Mouse (Mus musculus) liver, embryonic 12.5 days (tissue): ENCODE results near the gene Spen. TPM values are rescaled to one million over a fixed set of nuclear protein-coding genes. Genes with fewer than 3 reads are reported as not detected.

Source experiments
- ATAC-seq: fragments of 200-750 bp; cut with Nextera tagmentation; 2 replicates; pipeline ENCODE4 v1.8.0; 2017; ENCODE audit warnings: moderate number of reproducible peaks, mild to moderate bottlenecking, moderate library complexity
- H3K27ac ChIP-seq: fragments of 300-500 bp; sonication (generic); 2 replicates; pipeline ENCODE4 v1.5.1; 2016; ENCODE audit warnings: mild to moderate bottlenecking
- H3K27me3 ChIP-seq: fragments of 300-500 bp; sonication (generic); replicated peaks from 2 replicates; pipeline ENCODE4 v1.6.1; 2016; ENCODE audit warnings: mild to moderate bottlenecking, moderate library complexity
- H3K36me3 ChIP-seq: fragments of 300-500 bp; sonication (generic); 2 replicates; pipeline ENCODE4 v1.6.1; 2016; ENCODE audit warnings: mild to moderate bottlenecking, moderate library complexity
- H3K4me1 ChIP-seq: fragments of 300-500 bp; sonication (generic); 2 replicates; pipeline ENCODE4 v1.6.1; 2016
- H3K4me2 ChIP-seq: fragments of 300-500 bp; sonication (generic); 2 replicates; pipeline ENCODE4 v1.6.1; 2016; ENCODE audit warnings: mild to moderate bottlenecking, moderate library complexity
- H3K4me3 ChIP-seq: fragments of 300-500 bp; sonication (generic); 2 replicates; pipeline ENCODE4 v1.5.1; 2016; ENCODE audit warnings: mild to moderate bottlenecking, moderate library complexity
- H3K9ac ChIP-seq: fragments of 300-500 bp; sonication (generic); 2 replicates; pipeline ENCODE4 v1.6.1; 2016; ENCODE audit warnings: mild to moderate bottlenecking, moderate library complexity
- H3K9me3 ChIP-seq: fragments of 300-500 bp; sonication (generic); replicated peaks from 2 replicates; pipeline ENCODE4 v1.6.1; 2016; ENCODE audit warnings: mild to moderate bottlenecking, moderate library complexity
- WGBS: fragments of 180-500 bp; shearing (Covaris S2); methylation state at CpG from one replicate; pipeline ENCODE4 v1.1.7; 2016; ENCODE audit not compliant: insufficient replicate concordance; 5-methylcytosine and 5-hydroxymethylcytosine counted together
- polyA plus RNA-seq: library from polyadenylated mRNA; unstranded; fragments of >200 nt; fragmentation: Nextera tagmentation; extraction: Ambion mirVana; gene quantifications from 2 replicates; pipeline ENCODE4 v1.2.1, GENCODE M21; 2016

The Spen gene
- polyA plus RNA-seq, 1 experiment from 2014 or later, result 9.1 TPM

GRCm38 (mm10) chr4:141423288-141423687 is 115.1 kb downstream of the Spen start:
- Histone ChIP-seq H3K27ac (no peak overlapping the region), H3K36me3 (no peaks in the 10 kb centered on the region), H3K9ac (no peak overlapping the region), H3K4me2 (no peak overlapping the region), H3K4me3 (no peak overlapping the region), H3K9me3 (no peaks in the 10 kb centered on the region), H3K27me3 (peaks cover 88% of the 10 kb centered on the region), H3K4me1 (peaks cover 26% of the 10 kb centered on the region)
- no peak for ATAC-seq
- WGBS, result 69% methylated on average over 5 of the region's 5 CpGs

DNA sequence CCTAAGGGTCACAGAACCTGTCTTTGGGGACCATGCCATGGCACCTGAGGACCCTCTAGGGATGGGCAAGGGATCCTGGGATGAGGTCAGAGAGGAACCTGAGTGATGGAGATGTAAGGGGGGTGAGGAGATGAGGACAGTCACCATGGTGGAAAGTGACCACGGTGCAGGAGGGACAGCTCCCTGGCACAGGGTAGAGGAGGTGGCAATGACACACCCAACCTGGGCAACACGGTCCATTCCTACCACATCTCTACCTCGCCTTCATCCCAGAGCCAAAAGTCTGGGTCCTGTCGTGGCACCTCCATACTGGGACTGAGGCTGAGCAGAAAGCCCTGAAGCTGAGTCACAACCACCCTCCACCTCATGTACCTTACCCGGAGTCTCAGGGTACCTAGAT is 115.6 kb downstream of the Spen start:
- H3K9ac ChIP-seq, result no peak overlapping the region
- no peaks in the 10 kb centered on the region for H3K36me3 ChIP-seq
- H3K27ac ChIP-seq, result no peak overlapping the region
- H3K9me3 ChIP-seq, result no peaks in the 10 kb centered on the region
- no peak overlapping the region for H3K4me2 ChIP-seq
- no peak overlapping the region for H3K4me3 ChIP-seq
- WGBS, result 59% methylated on average over 5 of the region's 5 CpGs
- no peak for ATAC-seq
- H3K27me3 ChIP-seq, result peaks cover 84% of the 10 kb centered on the region
- H3K4me1 ChIP-seq, result peaks cover 26% of the 10 kb centered on the region

DNA sequence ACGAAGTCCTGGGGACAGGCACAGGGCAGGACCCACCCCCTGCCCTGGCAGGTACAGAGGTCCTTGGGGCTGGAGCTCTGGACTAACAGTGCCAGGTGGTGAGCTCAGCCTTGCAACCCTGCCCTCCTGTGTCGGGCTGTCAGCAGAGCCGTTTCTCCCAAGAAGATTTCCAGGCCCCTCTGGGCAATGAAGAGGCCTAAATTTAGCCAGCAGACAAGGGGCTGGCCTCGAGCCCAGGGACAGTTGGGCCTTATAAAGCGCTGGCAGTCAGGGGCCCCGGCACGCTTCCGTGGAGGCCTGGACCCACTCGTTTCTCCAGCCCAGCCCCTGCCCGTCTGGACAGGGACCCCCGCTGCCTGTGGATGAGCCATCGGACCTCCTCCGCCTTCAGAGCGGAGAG is 117.0 kb downstream of the Spen start:
- ATAC-seq, result no peak
- Histone ChIP-seq H3K9ac (no peak overlapping the region), H3K36me3 (no peaks in the 10 kb centered on the region), H3K4me2 (no peak overlapping the region), H3K4me3 (no peak overlapping the region), H3K27me3 (peaks cover 71% of the 10 kb centered on the region), H3K27ac (no peak overlapping the region), H3K9me3 (no peaks in the 10 kb centered on the region), H3K4me1 (peaks cover 26% of the 10 kb centered on the region)
- WGBS, result 58% methylated on average over 14 of the region's 14 CpGs

GRCm38 (mm10) chr4:141420886-141421285 is 117.5 kb downstream of the Spen start:
- no peak overlapping the region for H3K27ac ChIP-seq
- no peaks in the 10 kb centered on the region for H3K9me3 ChIP-seq
- 33% methylated on average over 9 of the region's 9 CpGs for WGBS
- no peaks in the 10 kb centered on the region for H3K36me3 ChIP-seq
- no peak for ATAC-seq
- H3K9ac ChIP-seq, result no peak overlapping the region
- H3K4me2 ChIP-seq, result no peak overlapping the region
- H3K4me1 ChIP-seq, result peaks cover 23% of the 10 kb centered on the region
- peaks cover 66% of the 10 kb centered on the region for H3K27me3 ChIP-seq
- no peak overlapping the region for H3K4me3 ChIP-seq

DNA sequence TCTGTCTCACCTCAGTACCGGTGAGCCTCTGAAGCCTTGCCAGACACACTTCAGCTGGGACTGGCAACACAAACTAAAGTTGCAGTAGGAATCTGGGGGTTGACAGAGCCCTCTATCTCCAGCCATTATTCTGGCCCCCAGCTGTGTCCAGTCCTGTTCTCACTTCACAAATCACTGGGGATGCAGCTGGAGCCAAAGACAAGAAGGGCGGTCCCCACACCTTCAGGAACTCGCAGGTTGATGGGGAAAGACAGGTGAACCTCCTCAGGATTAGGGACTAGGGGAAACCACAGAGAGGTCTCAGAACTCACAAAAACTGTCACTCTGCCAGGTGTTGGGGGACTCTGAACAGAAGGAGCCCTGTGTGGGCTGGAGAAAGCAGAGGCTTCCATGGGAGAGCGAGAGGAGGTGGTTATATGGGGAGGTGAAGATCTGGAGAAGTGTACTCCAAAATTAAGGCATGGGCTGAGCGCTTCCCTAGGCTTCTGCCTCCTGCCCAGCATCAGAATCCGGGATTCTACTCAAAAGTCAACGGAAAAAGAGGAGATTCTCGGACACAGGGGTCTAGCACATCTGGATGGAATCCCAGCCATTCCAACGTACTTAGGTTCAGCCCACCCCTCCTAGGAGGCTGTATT is 118.1 kb downstream of the Spen start, which contains the start of gene Hspb7:
Hspb7 (plus strand) TSS at position 588 of the 638 bp plus-strand sequence.
- Histone ChIP-seq H3K9ac (no peak within 1 kb of the TSS), H3K27ac (no peak within 1 kb of the TSS), H3K4me2 (no peak within 1 kb of the TSS), H3K9me3 (no peaks in the 10 kb centered on the region), H3K4me3 (no peak within 1 kb of the TSS), H3K4me1 (peaks cover 17% of the 10 kb centered on the region), H3K36me3 (no peaks in the 10 kb centered on the region), H3K27me3 (peaks cover 60% of the 10 kb centered on the region)
- no peak for ATAC-seq
- 49% methylated on average over 9 of the region's 9 CpGs for WGBS

DNA sequence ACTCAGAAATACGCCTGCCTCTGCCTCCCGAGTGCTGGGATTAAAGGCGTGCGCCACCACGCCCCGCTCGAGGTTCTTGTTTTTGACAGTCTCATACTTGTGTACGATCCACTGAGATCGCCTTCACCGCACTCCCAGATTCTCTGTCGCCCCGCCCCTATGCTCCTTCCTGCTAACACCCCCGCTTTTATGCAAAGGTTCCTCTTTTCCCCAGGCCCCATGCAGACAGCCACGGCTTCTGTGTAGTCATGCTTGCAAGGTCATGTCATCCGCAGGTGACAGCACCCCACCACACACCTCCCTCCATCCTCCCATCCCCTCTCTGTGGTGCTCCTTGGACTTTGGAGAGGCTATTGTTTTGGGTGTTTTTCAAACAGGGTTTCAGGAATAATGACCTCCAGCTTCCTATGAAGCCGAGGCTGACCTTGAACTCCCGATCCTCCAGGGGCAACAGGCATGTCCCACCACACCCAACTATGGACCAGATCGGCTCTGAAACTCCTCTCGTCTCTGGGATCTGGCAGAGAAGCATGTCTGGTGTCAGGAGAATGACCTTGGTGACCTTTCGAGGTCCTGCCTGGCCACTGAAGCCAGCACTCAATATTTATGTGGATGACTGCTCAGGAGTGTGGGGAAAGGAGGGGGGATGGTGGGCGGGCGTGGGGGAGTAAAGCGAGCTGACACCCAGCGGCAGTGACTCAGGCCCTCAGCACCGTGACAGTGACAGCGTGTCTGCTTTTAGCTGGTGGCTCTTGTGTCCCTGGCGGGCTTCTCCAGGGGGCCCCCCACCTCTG is 118.8 kb downstream of the Spen start:
- 20% methylated on average over 27 of the region's 27 CpGs for WGBS
- ATAC-seq, result 0 out of 2 replicates have a peak, but pooled peaks have one; percentile 8

More for the DNA sequence above, 118.8 kb downstream of the Spen start:
- Histone ChIP-seq H3K4me2 (no peak overlapping the region), H3K36me3 (no peaks in the 10 kb centered on the region), H3K27ac (no peak overlapping the region), H3K4me1 (peaks cover 17% of the 10 kb centered on the region), H3K27me3 (peaks cover 53% of the 10 kb centered on the region), H3K9me3 (no peaks in the 10 kb centered on the region), H3K4me3 (no peak overlapping the region), H3K9ac (no peak overlapping the region)

Other genes with a start within 250 kb of the Spen start
- 2.1 TPM in 2 replicates for gene Epha2, start 237.4 kb downstream of the Spen start, polyA plus RNA-seq
- 0.08 and 0.13 TPM in 2 replicates for gene Fam131c, start 170.4 kb downstream of the Spen start, polyA plus RNA-seq
- not detected in 2 replicates for gene Clcnka, start 139.9 kb downstream of the Spen start, polyA plus RNA-seq
- gene Clcnkb, start 122.6 kb downstream of the Spen start, polyA plus RNA-seq, result not detected in 2 replicates
- gene Hspb7, start 117.8 kb downstream of the Spen start, polyA plus RNA-seq, result 0.04 and 0.08 TPM in 2 replicates
- not detected in 2 replicates for gene Srarp, start 102.5 kb downstream of the Spen start, polyA plus RNA-seq
- gene Zbtb17, start 93.9 kb downstream of the Spen start, polyA plus RNA-seq, result 15.6 and 16.8 TPM in 2 replicates
- 4.0 and 5.3 TPM in 2 replicates for gene Fblim1, start 67.5 kb upstream of the Spen start, polyA plus RNA-seq
- 3.2 and 3.6 TPM in 2 replicates for gene Tmem82, start 80.0 kb upstream of the Spen start, polyA plus RNA-seq
- gene Slc25a34, start 85.2 kb upstream of the Spen start, polyA plus RNA-seq, result not detected in 2 replicates
- gene Plekhm2, start 126.3 kb upstream of the Spen start, polyA plus RNA-seq, result 1.9 and 2.4 TPM in 2 replicates
- 0.74 TPM in 1 of 2 replicates, not detected in the other for gene Rsc1a1, start 147.0 kb upstream of the Spen start, polyA plus RNA-seq
- gene Ddi2, start 184.8 kb upstream of the Spen start, polyA plus RNA-seq, result 28.0 and 28.6 TPM in 2 replicates
- 16.0 and 16.3 TPM in 2 replicates for gene Agmat, start 208.1 kb upstream of the Spen start, polyA plus RNA-seq